Mouse (Mus musculus): ENCODE results near the gene Serp1.

Serp1 gene
- long read RNA-seq, experiment 1, full-length matches to known transcripts: 535 of 553 reads
- long read RNA-seq, experiment 1, partial matches to known transcripts: 4 of 553 reads
- long read RNA-seq, experiment 1, other reads (novel, unspliced or antisense): 14 of 553 reads
- long read RNA-seq, experiment 2, full-length matches to known transcripts: 472 of 491 reads
- long read RNA-seq, experiment 2, partial matches to known transcripts: 2 of 491 reads
- long read RNA-seq, experiment 2, other reads (novel, unspliced or antisense): 17 of 491 reads

GRCm38 (mm10) chr3:58525652-58526407 is at the start of gene Serp1, which contains the start of gene Eif2a:
Gene Serp1, minus strand, starts transcription at chr3:58525892.
Gene Eif2a, plus strand, starts transcription at chr3:58525821.
- intact Hi-C loops (cut with DNase I): loop anchor here (5.0 kb wide), 2 partner anchors 56 to 106 kb away; no protein-coding TSS in a partner anchor

- intact Hi-C loops (cut with DNase I): no loop called here
Observed at GRCm38 (mm10) chr3:58570821-58571220, 45.1 kb upstream of the Serp1 start.

- intact Hi-C loops (cut with DNase I): no loop called here
Observed at GRCm38 (mm10) chr3:58561437-58561836, 35.7 kb upstream of the Serp1 start.

GRCm38 (mm10) chr3:58559887-58560286 is 34.2 kb upstream of the Serp1 start:
- intact Hi-C loops (cut with DNase I): no loop called here

- intact Hi-C loops (cut with DNase I): no loop called here
Observed at GRCm38 (mm10) chr3:58556649-58557048, 31.0 kb upstream of the Serp1 start.

- intact Hi-C loops (cut with DNase I): no loop called here
Observed at GRCm38 (mm10) chr3:58552001-58552811, 26.5 kb upstream of the Serp1 start.

- intact Hi-C loops (cut with DNase I): no loop called here
Observed at GRCm38 (mm10) chr3:58536573-58536972, 10.9 kb upstream of the Serp1 start.

GRCm38 (mm10) chr3:58526408-58526737 is 681 bp upstream of the Serp1 start:
- intact Hi-C loops (cut with DNase I): loop anchor here (5.0 kb wide), 2 partner anchors 56 to 106 kb away; no protein-coding TSS in a partner anchor

- intact Hi-C loops (cut with DNase I): loop anchor here (5.0 kb wide), 2 partner anchors 57 to 107 kb away; no protein-coding TSS in a partner anchor
Observed at GRCm38 (mm10) chr3:58525166-58525565, 526 bp downstream of the Serp1 start.

- intact Hi-C loops (cut with DNase I): no loop called here
Observed at GRCm38 (mm10) chr3:58524246-58524645, 1.4 kb downstream of the Serp1 start.

GRCm38 (mm10) chr3:58523386-58523785 is 2.3 kb downstream of the Serp1 start:
- intact Hi-C loops (cut with DNase I): no loop called here

GRCm38 (mm10) chr3:58521361-58521760 is 4.3 kb downstream of the Serp1 start:
- intact Hi-C loops (cut with DNase I): no loop called here

GRCm38 (mm10) chr3:58520286-58520685 is 5.4 kb downstream of the Serp1 start:
- intact Hi-C loops (cut with DNase I): no loop called here

GRCm38 (mm10) chr3:58519536-58519935 is 6.2 kb downstream of the Serp1 start:
- intact Hi-C loops (cut with DNase I): no loop called here

- intact Hi-C loops (cut with DNase I): no loop called here
Observed at GRCm38 (mm10) chr3:58518962-58519361, 6.7 kb downstream of the Serp1 start.

GRCm38 (mm10) chr3:58517800-58518199 is 7.9 kb downstream of the Serp1 start:
- intact Hi-C loops (cut with DNase I): no loop called here

- intact Hi-C loops (cut with DNase I): no loop called here
Observed at GRCm38 (mm10) chr3:58517258-58517657, 8.4 kb downstream of the Serp1 start.

- intact Hi-C loops (cut with DNase I): no loop called here
Observed at GRCm38 (mm10) chr3:58516602-58516976, 9.1 kb downstream of the Serp1 start.

GRCm38 (mm10) chr3:58515947-58516601 is 9.6 kb downstream of the Serp1 start:
- intact Hi-C loops (cut with DNase I): no loop called here

GRCm38 (mm10) chr3:58513483-58513882 is 12.2 kb downstream of the Serp1 start:
- intact Hi-C loops (cut with DNase I): loop anchor here (5.0 kb wide), 2 partner anchors 139 to 269 kb away; no protein-coding TSS in a partner anchor

- intact Hi-C loops (cut with DNase I): loop anchor here (5.0 kb wide), 2 partner anchors 140 to 270 kb away; no protein-coding TSS in a partner anchor
Observed at GRCm38 (mm10) chr3:58512740-58513139, 13.0 kb downstream of the Serp1 start.
